Mouse (Mus musculus): Measurements from ENCODE around the gene Syt6.
"Not testable (repeated sequence)": the region's sequence is repeated elsewhere in the genome, so short reads cannot be mapped to it uniquely, and the experiment has no call there.

Syt6 gene

GRCm38 (mm10) chr3:103601011-103601410 lies 26.0 kb downstream of the Syt6 start:
- DNase-seq (ENCODE audit: low spot score) = no peak

GRCm38 (mm10) chr3:103601561-103601960 lies 26.5 kb downstream of the Syt6 start:
- peak; percentile 35 for DNase-seq (ENCODE audit: low spot score)

- DNase-seq (ENCODE audit: low spot score) = peak; percentile 41
Observed at GRCm38 (mm10) chr3:103606045-103606597, 31.1 kb downstream of the Syt6 start.

GRCm38 (mm10) chr3:103606660-103607595 lies 31.9 kb downstream of the Syt6 start:
- no peak for DNase-seq (ENCODE audit: low spot score)

- DNase-seq (ENCODE audit: low spot score) = no peak
Observed at GRCm38 (mm10) chr3:103610231-103610630, 35.2 kb downstream of the Syt6 start.

- peak; percentile 38 for DNase-seq (ENCODE audit: low spot score)
Observed at GRCm38 (mm10) chr3:103612636-103613355, 37.8 kb downstream of the Syt6 start.

- DNase-seq (ENCODE audit: low spot score) = no peak
Observed at GRCm38 (mm10) chr3:103615621-103616020, 40.6 kb downstream of the Syt6 start.

GRCm38 (mm10) chr3:103616981-103617380 lies 42.0 kb downstream of the Syt6 start:
- no peak for DNase-seq (ENCODE audit: low spot score)

- no peak for DNase-seq (ENCODE audit: low spot score)
Observed at GRCm38 (mm10) chr3:103620101-103620500, 45.1 kb downstream of the Syt6 start.

GRCm38 (mm10) chr3:103623893-103624470 lies 49.0 kb downstream of the Syt6 start:
- no peak for DNase-seq (ENCODE audit: low spot score)

GRCm38 (mm10) chr3:103624591-103625051 lies 49.6 kb downstream of the Syt6 start:
- DNase-seq (ENCODE audit: low spot score) = no peak

- DNase-seq (ENCODE audit: low spot score) = no peak
Observed at GRCm38 (mm10) chr3:103625169-103625568, 50.1 kb downstream of the Syt6 start.

- no peak for DNase-seq (ENCODE audit: low spot score)
Observed at GRCm38 (mm10) chr3:103626481-103626880, 51.5 kb downstream of the Syt6 start.

GRCm38 (mm10) chr3:103627661-103628060 lies 52.6 kb downstream of the Syt6 start:
- no peak for DNase-seq (ENCODE audit: low spot score)

- no peak for DNase-seq (ENCODE audit: low spot score)
Observed at GRCm38 (mm10) chr3:103633124-103633523, 58.1 kb downstream of the Syt6 start.

- peak; percentile 34 for DNase-seq (ENCODE audit: low spot score)
Observed at GRCm38 (mm10) chr3:103633831-103634230, 58.8 kb downstream of the Syt6 start.

GRCm38 (mm10) chr3:103634256-103634655 lies 59.2 kb downstream of the Syt6 start:
- no peak for DNase-seq (ENCODE audit: low spot score)

- no peak for DNase-seq (ENCODE audit: low spot score)
Observed at GRCm38 (mm10) chr3:103637641-103638040, 62.6 kb downstream of the Syt6 start.

GRCm38 (mm10) chr3:103640226-103640803 lies 65.3 kb downstream of the Syt6 start:
- no peak for DNase-seq (ENCODE audit: low spot score)

GRCm38 (mm10) chr3:103641301-103641700 lies 66.3 kb downstream of the Syt6 start:
- DNase-seq (ENCODE audit: low spot score) = no peak

- DNase-seq (ENCODE audit: low spot score) = not testable (repeated sequence)
Observed at GRCm38 (mm10) chr3:103645968-103646367, 70.9 kb downstream of the Syt6 start, which contains the start of gene Atg4a-ps. Atg4a-ps (minus strand) TSS chr3:103646068.

All from adipocyte (in vitro differentiated cells).